Mouse (Mus musculus): ENCODE results near the gene Opcml. TPM values are rescaled to one million over a fixed set of nuclear protein-coding genes. Genes with fewer than 3 reads are reported as not detected.

Opcml gene
- total RNA-seq, 2 experiments from 2014 or later: 235 to 266 TPM

GRCm38 (mm10) chr9:28218026-28218646, 427.6 kb downstream of the Opcml start:
- DNase-seq (ENCODE audit: extremely low spot score in 1 of 2, low spot score in 1 of 2): no peak

- DNase-seq (ENCODE audit: extremely low spot score in 1 of 2, low spot score in 1 of 2): no peak
These were observed 432.2 kb downstream of the Opcml start for GRCm38 (mm10) chr9:28222726-28223125.

- no peak for DNase-seq (ENCODE audit: extremely low spot score in 1 of 2, low spot score in 1 of 2)
These were observed 435.4 kb downstream of the Opcml start for GRCm38 (mm10) chr9:28225824-28226569.

GRCm38 (mm10) chr9:28226570-28226951, 436.0 kb downstream of the Opcml start:
- DNase-seq (ENCODE audit: extremely low spot score in 1 of 2, low spot score in 1 of 2): no peak

GRCm38 (mm10) chr9:28238450-28238849, 447.9 kb downstream of the Opcml start:
- no peak for DNase-seq (ENCODE audit: extremely low spot score in 1 of 2, low spot score in 1 of 2)

GRCm38 (mm10) chr9:28247742-28248503, 457.3 kb downstream of the Opcml start:
- DNase-seq (ENCODE audit: extremely low spot score in 1 of 2, low spot score in 1 of 2): peak in 1 of 2 experiments; percentile 14

- no peak for DNase-seq (ENCODE audit: extremely low spot score in 1 of 2, low spot score in 1 of 2)
These were observed 460.8 kb downstream of the Opcml start for GRCm38 (mm10) chr9:28251341-28251740.

- no peak for DNase-seq (ENCODE audit: extremely low spot score in 1 of 2, low spot score in 1 of 2)
These were observed 464.7 kb downstream of the Opcml start for GRCm38 (mm10) chr9:28255128-28255904.

GRCm38 (mm10) chr9:28255905-28256268, 465.3 kb downstream of the Opcml start:
- DNase-seq (ENCODE audit: extremely low spot score in 1 of 2, low spot score in 1 of 2): no peak

- DNase-seq (ENCODE audit: extremely low spot score in 1 of 2, low spot score in 1 of 2): peak; percentile 57 to 79
These were observed 470.6 kb downstream of the Opcml start for GRCm38 (mm10) chr9:28261078-28261753.

GRCm38 (mm10) chr9:28262021-28262420, 471.4 kb downstream of the Opcml start:
- no peak for DNase-seq (ENCODE audit: extremely low spot score in 1 of 2, low spot score in 1 of 2)

- no peak for DNase-seq (ENCODE audit: extremely low spot score in 1 of 2, low spot score in 1 of 2)
These were observed 472.3 kb downstream of the Opcml start for GRCm38 (mm10) chr9:28262896-28263295.

- no peak for DNase-seq (ENCODE audit: extremely low spot score in 1 of 2, low spot score in 1 of 2)
These were observed 474.2 kb downstream of the Opcml start for GRCm38 (mm10) chr9:28264761-28265160.

GRCm38 (mm10) chr9:28273816-28274215, 483.2 kb downstream of the Opcml start:
- DNase-seq (ENCODE audit: extremely low spot score in 1 of 2, low spot score in 1 of 2): no peak

GRCm38 (mm10) chr9:28278555-28278954, 488.0 kb downstream of the Opcml start:
- no peak for DNase-seq (ENCODE audit: extremely low spot score in 1 of 2, low spot score in 1 of 2)

GRCm38 (mm10) chr9:28281025-28281424, 490.4 kb downstream of the Opcml start:
- DNase-seq (ENCODE audit: extremely low spot score in 1 of 2, low spot score in 1 of 2): no peak

- no peak for DNase-seq (ENCODE audit: extremely low spot score in 1 of 2, low spot score in 1 of 2)
These were observed 491.0 kb downstream of the Opcml start for GRCm38 (mm10) chr9:28281571-28281970.

- DNase-seq (ENCODE audit: extremely low spot score in 1 of 2, low spot score in 1 of 2): no peak
These were observed 494.4 kb downstream of the Opcml start for GRCm38 (mm10) chr9:28285016-28285415.

GRCm38 (mm10) chr9:28286384-28286783, 495.8 kb downstream of the Opcml start:
- DNase-seq (ENCODE audit: extremely low spot score in 1 of 2, low spot score in 1 of 2): no peak

GRCm38 (mm10) chr9:28287485-28287884, 496.9 kb downstream of the Opcml start:
- no peak for DNase-seq (ENCODE audit: extremely low spot score in 1 of 2, low spot score in 1 of 2)

Data from layer of hippocampus, postnatal 25 days (tissue).